Mouse (Mus musculus): ENCODE data around the gene Tmem204. TPM values are rescaled to one million over a fixed set of nuclear protein-coding genes. Genes with fewer than 3 reads are reported as not detected.
A peak's percentile ranks its signal among the peaks of the same experiment; 100 is the strongest.

Gene Tmem204
- polyA plus RNA-seq, 1 experiment from 2014 or later: 15.2 TPM

DNA sequence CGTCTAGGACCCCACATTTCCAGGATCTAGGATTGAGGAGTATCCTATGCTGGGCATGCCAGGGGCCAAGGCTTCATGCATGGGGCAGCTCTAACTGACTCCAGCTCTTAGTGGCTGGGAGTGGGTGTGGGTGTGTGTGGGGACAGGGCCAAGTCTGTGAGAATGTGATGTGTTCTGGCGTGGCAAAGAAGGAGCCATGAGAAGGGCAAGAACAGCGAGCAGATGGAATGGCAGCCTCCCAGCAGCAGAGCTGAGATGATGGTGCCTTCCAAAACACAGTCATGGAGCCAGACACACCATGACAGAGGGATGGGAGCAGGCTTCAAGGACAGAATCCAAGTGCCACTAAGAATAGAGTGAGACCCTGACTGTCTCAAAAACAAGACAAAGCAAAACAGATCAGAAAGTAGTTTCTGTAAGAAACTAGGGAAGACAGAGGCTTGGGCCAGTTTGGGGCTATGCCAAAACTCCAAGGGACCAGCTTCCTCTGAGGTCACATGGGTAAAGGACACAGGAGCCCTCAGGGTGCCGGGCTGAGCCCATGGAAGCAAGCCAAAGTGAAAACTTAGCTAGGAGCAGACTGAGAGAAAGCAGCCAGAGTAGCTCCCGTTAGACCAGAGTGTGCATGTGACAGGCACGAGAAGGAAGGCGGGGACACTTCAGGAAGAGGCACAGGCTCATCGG lies 28.5 kb upstream of the Tmem204 start:
- Histone ChIP-seq H3K9me3 (no peaks in the 10 kb centered on the region), H3K27me3 (no peaks in the 10 kb centered on the region), H3K36me3 (peaks cover 70% of the 10 kb centered on the region), H3K9ac (0 out of 2 replicates have a peak overlapping the region, but pooled peaks have one; percentile 0), H3K4me3 (no peak overlapping the region), H3K4me1 (peaks cover 11% of the 10 kb centered on the region), H3K4me2 (no peak overlapping the region), H3K27ac (no peak overlapping the region)
- 88% methylated on average over 8 of the region's 8 CpGs for WGBS
- no peak for ATAC-seq (ENCODE audit: insufficient number of reproducible peaks, insufficient read depth, low FRiP score, low TSS enrichment, low read depth)

- H3K27ac ChIP-seq: no peak overlapping the region
- H3K9ac ChIP-seq: no peak overlapping the region
- no peak overlapping the region for H3K4me3 ChIP-seq
- no peak overlapping the region for H3K4me2 ChIP-seq
- peaks cover 8% of the 10 kb centered on the region for H3K4me1 ChIP-seq
- WGBS: 89% methylated on average over 5 of the region's 5 CpGs
- no peaks in the 10 kb centered on the region for H3K9me3 ChIP-seq
- no peaks in the 10 kb centered on the region for H3K27me3 ChIP-seq
- peaks cover 77% of the 10 kb centered on the region for H3K36me3 ChIP-seq
- ATAC-seq (ENCODE audit: insufficient number of reproducible peaks, insufficient read depth, low FRiP score, low TSS enrichment, low read depth): no peak
Measured at GRCm38 (mm10) chr17:25111220-25111619, 27.8 kb upstream of the Tmem204 start.

- H3K9ac ChIP-seq: no peak overlapping the region
- no peaks in the 10 kb centered on the region for H3K9me3 ChIP-seq
- H3K4me3 ChIP-seq: no peak overlapping the region
- no peak overlapping the region for H3K4me2 ChIP-seq
- WGBS: 86% methylated on average over 6 of the region's 6 CpGs
- peaks cover 6% of the 10 kb centered on the region for H3K4me1 ChIP-seq
- H3K27ac ChIP-seq: no peak overlapping the region
- no peak for ATAC-seq (ENCODE audit: insufficient number of reproducible peaks, insufficient read depth, low FRiP score, low TSS enrichment, low read depth)
- peaks cover 83% of the 10 kb centered on the region for H3K36me3 ChIP-seq
- H3K27me3 ChIP-seq: no peaks in the 10 kb centered on the region
Measured at GRCm38 (mm10) chr17:25110590-25110989, 27.2 kb upstream of the Tmem204 start.

- Histone ChIP-seq H3K36me3 (peaks cover 93% of the 10 kb centered on the region), H3K9ac (no peak overlapping the region), H3K4me2 (no peak overlapping the region), H3K4me1 (peaks cover under 1% of the 10 kb centered on the region), H3K27me3 (no peaks in the 10 kb centered on the region), H3K4me3 (no peak overlapping the region), H3K9me3 (no peaks in the 10 kb centered on the region), H3K27ac (no peak overlapping the region)
- no peak for ATAC-seq (ENCODE audit: insufficient number of reproducible peaks, insufficient read depth, low FRiP score, low TSS enrichment, low read depth)
- 84% methylated on average over 2 of the region's 2 CpGs for WGBS
Measured at GRCm38 (mm10) chr17:25109578-25109977, 26.2 kb upstream of the Tmem204 start.

DNA sequence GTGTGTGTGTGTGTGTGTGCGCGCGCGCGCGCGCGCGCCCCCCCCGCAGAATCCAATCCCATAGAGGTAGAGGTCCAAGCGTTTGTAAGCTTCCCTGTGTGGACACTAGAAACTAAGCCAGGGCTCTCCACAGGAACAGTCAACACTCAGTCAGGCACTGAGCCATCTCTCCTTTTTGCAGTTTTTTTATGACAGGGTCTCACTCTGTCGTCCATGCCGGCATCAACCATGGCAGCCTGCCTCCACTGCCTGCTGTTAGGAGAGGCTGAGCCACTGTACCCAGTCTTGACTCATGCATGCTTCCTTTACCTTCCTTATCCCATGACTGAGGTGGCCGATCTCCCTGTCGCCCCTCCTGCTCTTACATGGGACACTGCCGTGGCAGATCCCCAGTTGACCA lies 24.4 kb upstream of the Tmem204 start:
- no peak overlapping the region for H3K9ac ChIP-seq
- no peak for ATAC-seq (ENCODE audit: insufficient number of reproducible peaks, insufficient read depth, low FRiP score, low TSS enrichment, low read depth)
- H3K4me2 ChIP-seq: no peak overlapping the region
- no peak overlapping the region for H3K27ac ChIP-seq
- 97% methylated on average over 16 of the region's 16 CpGs for WGBS
- peaks cover 95% of the 10 kb centered on the region for H3K36me3 ChIP-seq
- no peaks in the 10 kb centered on the region for H3K27me3 ChIP-seq
- no peaks in the 10 kb centered on the region for H3K4me1 ChIP-seq
- H3K4me3 ChIP-seq: no peak overlapping the region
- no peaks in the 10 kb centered on the region for H3K9me3 ChIP-seq

GRCm38 (mm10) chr17:25101338-25101737 lies 17.9 kb upstream of the Tmem204 start:
- no peaks in the 10 kb centered on the region for H3K4me1 ChIP-seq
- H3K4me2 ChIP-seq: no peak overlapping the region
- no peak overlapping the region for H3K27ac ChIP-seq
- no peak overlapping the region for H3K4me3 ChIP-seq
- H3K36me3 ChIP-seq: peaks cover 93% of the 10 kb centered on the region
- no peak for ATAC-seq (ENCODE audit: insufficient number of reproducible peaks, insufficient read depth, low FRiP score, low TSS enrichment, low read depth)
- WGBS: 94% methylated on average over 11 of the region's 11 CpGs
- H3K9ac ChIP-seq: no peak overlapping the region
- H3K27me3 ChIP-seq: no peaks in the 10 kb centered on the region
- no peaks in the 10 kb centered on the region for H3K9me3 ChIP-seq

GRCm38 (mm10) chr17:25100052-25100451 lies 16.7 kb upstream of the Tmem204 start:
- H3K9me3 ChIP-seq: no peaks in the 10 kb centered on the region
- H3K4me1 ChIP-seq: no peaks in the 10 kb centered on the region
- peaks cover 87% of the 10 kb centered on the region for H3K36me3 ChIP-seq
- ATAC-seq (ENCODE audit: insufficient number of reproducible peaks, insufficient read depth, low FRiP score, low TSS enrichment, low read depth): no peak
- H3K9ac ChIP-seq: no peak overlapping the region
- H3K27me3 ChIP-seq: no peaks in the 10 kb centered on the region
- 90% methylated on average over 6 of the region's 6 CpGs for WGBS
- H3K27ac ChIP-seq: no peak overlapping the region
- no peak overlapping the region for H3K4me2 ChIP-seq
- no peak overlapping the region for H3K4me3 ChIP-seq

GRCm38 (mm10) chr17:25096221-25096620 lies 12.8 kb upstream of the Tmem204 start:
- H3K4me1 ChIP-seq: no peaks in the 10 kb centered on the region
- no peaks in the 10 kb centered on the region for H3K9me3 ChIP-seq
- no peak overlapping the region for H3K27ac ChIP-seq
- no peaks in the 10 kb centered on the region for H3K27me3 ChIP-seq
- WGBS: 92% methylated on average over 2 of the region's 2 CpGs
- peaks cover 86% of the 10 kb centered on the region for H3K36me3 ChIP-seq
- ATAC-seq (ENCODE audit: insufficient number of reproducible peaks, insufficient read depth, low FRiP score, low TSS enrichment, low read depth): no peak
- no peak overlapping the region for H3K4me2 ChIP-seq
- H3K9ac ChIP-seq: no peak overlapping the region
- H3K4me3 ChIP-seq: no peak overlapping the region

- no peak overlapping the region for H3K9ac ChIP-seq
- no peaks in the 10 kb centered on the region for H3K9me3 ChIP-seq
- peaks cover 73% of the 10 kb centered on the region for H3K36me3 ChIP-seq
- no peaks in the 10 kb centered on the region for H3K27me3 ChIP-seq
- WGBS: 91% methylated on average over 10 of the region's 10 CpGs
- peaks cover 7% of the 10 kb centered on the region for H3K4me1 ChIP-seq
- no peak overlapping the region for H3K4me2 ChIP-seq
- H3K4me3 ChIP-seq: no peak overlapping the region
- ATAC-seq (ENCODE audit: insufficient number of reproducible peaks, insufficient read depth, low FRiP score, low TSS enrichment, low read depth): no peak
- no peak overlapping the region for H3K27ac ChIP-seq
Measured at GRCm38 (mm10) chr17:25090450-25090849, 7.1 kb upstream of the Tmem204 start.

- Histone ChIP-seq H3K4me3 (no peak overlapping the region), H3K9me3 (no peaks in the 10 kb centered on the region), H3K27ac (no peak overlapping the region), H3K36me3 (peaks cover 60% of the 10 kb centered on the region), H3K9ac (no peak overlapping the region), H3K4me2 (no peak overlapping the region), H3K4me1 (peaks cover 20% of the 10 kb centered on the region), H3K27me3 (no peaks in the 10 kb centered on the region)
- ATAC-seq (ENCODE audit: insufficient number of reproducible peaks, insufficient read depth, low FRiP score, low TSS enrichment, low read depth): no peak
- 92% methylated on average over 10 of the region's 10 CpGs for WGBS
Measured at GRCm38 (mm10) chr17:25089158-25089557, 5.8 kb upstream of the Tmem204 start.

- no peak overlapping the region for H3K27ac ChIP-seq
Measured at GRCm38 (mm10) chr17:25086724-25087123, 3.3 kb upstream of the Tmem204 start.

GRCm38 (mm10) chr17:25084835-25085385 lies 1.5 kb upstream of the Tmem204 start:
- no peaks in the 10 kb centered on the region for H3K27me3 ChIP-seq
- peaks cover 23% of the 10 kb centered on the region for H3K36me3 ChIP-seq
- no peak for ATAC-seq (ENCODE audit: insufficient number of reproducible peaks, insufficient read depth, low FRiP score, low TSS enrichment, low read depth)
- H3K9me3 ChIP-seq: no peaks in the 10 kb centered on the region
- 70% methylated on average over 13 of the region's 13 CpGs for WGBS
- H3K4me3 ChIP-seq: no peak overlapping the region
- H3K4me1 ChIP-seq: peaks cover 62% of the 10 kb centered on the region
- H3K4me2 ChIP-seq: no peak overlapping the region
- no peak overlapping the region for H3K9ac ChIP-seq
- H3K27ac ChIP-seq: peak overlapping the region; percentile 98

More at GRCm38 (mm10) chr17:25086724-25087123, 3.3 kb upstream of the Tmem204 start:
- Histone ChIP-seq H3K9me3 (no peaks in the 10 kb centered on the region), H3K4me1 (peaks cover 45% of the 10 kb centered on the region), H3K9ac (no peak overlapping the region), H3K4me3 (no peak overlapping the region), H3K27me3 (no peaks in the 10 kb centered on the region), H3K4me2 (no peak overlapping the region), H3K36me3 (peaks cover 38% of the 10 kb centered on the region)
- WGBS: 87% methylated on average over 7 of the region's 7 CpGs
- ATAC-seq (ENCODE audit: insufficient number of reproducible peaks, insufficient read depth, low FRiP score, low TSS enrichment, low read depth): no peak

Measured in embryonic facial prominence, embryonic 13.5 days (tissue).